Mouse (Mus musculus) erythroblast, embryonic 14.5 days (primary cell): ENCODE results near the gene Prep.

Source experiments
- GATA1 ChIP-seq: IDR thresholded peaks from 2 replicates; pipeline ENCODE4 v1.6.1; 2012; ENCODE audit warnings: low read length, inconsistent platforms, mixed read lengths
- TAL1 ChIP-seq: IDR thresholded peaks from 3 replicates; pipeline ENCODE4 v1.6.1; 2012; ENCODE audit warnings: low read length, inconsistent platforms, mixed read lengths

GRCm38 (mm10) chr10:45136806-45137205 lies 69.8 kb downstream of the Prep start:
- TF ChIP-seq GATA1, result no peak
- no peak for TF ChIP-seq TAL1
